Mouse (Mus musculus): Measurements from ENCODE around the gene Cic. TPM values are rescaled to one million over a fixed set of nuclear protein-coding genes. Genes with fewer than 3 reads are reported as not detected.

Gene Cic
- total and polyA plus RNA-seq, 2 experiments from 2014 or later: 28.2 to 155 TPM

GRCm38 (mm10) chr7:25341000-25341784, 73.7 kb downstream of the Cic start:
- H3K9ac ChIP-seq (replicated peaks; ENCODE audit: low read length): no peak overlapping the region

More at GRCm38 (mm10) chr7:25341000-25341784, 73.7 kb downstream of the Cic start:
- no peak for TF ChIP-seq CTCF (IDR thresholded peaks at IDR 0.05; ENCODE audit: low read depth)
- peak; percentile 47 for DNase-seq (ENCODE audit: low spot score)
- Histone ChIP-seq H3K36me3 (ENCODE audit: insufficient read depth, low read length) (peaks cover 37% of the 10 kb centered on the region), H3K27ac (no peak overlapping the region; the same call in 1 of the 2 replicates), H3K4me3 (ENCODE audit: low read length) (no peak overlapping the region), H3K4me1 (ENCODE audit: insufficient read depth, low read length) (no peaks in the 10 kb centered on the region), H3K27me3 (ENCODE audit: insufficient read depth, low read length) (no peaks in the 10 kb centered on the region), H3K9me3 (ENCODE audit: low read length) (no peaks in the 10 kb centered on the region), H3K4me2 (ENCODE audit: low read depth, low read length) (no peak overlapping the region)
- peak; percentile 71 for ATAC-seq
- 60% methylated on average over 20 of the region's 20 CpGs for WGBS

Small RNA genes within 50 kb of the gene (microRNA-seq; reads per million reads assigned to microRNA genes)
- gene Mir7048: 0 to 0.53 reads per million in 2 experiments

Other genes starting within 250 kb of the Cic start
- gene Grik5, start 195.4 kb upstream of the Cic start, total RNA-seq (2014; rRNA removed): 141 and 142 TPM in 2 replicates
- gene Grik5, start 195.4 kb upstream of the Cic start, polyA plus RNA-seq (2015; fragmentation: Nextera tagmentation; extraction: Ambion mirVana): 14.6 and 14.8 TPM in 2 replicates
- 38.4 and 40.4 TPM in 2 replicates for gene Zfp574, start 195.1 kb upstream of the Cic start, total RNA-seq (2014; rRNA removed)
- gene Zfp574, start 195.1 kb upstream of the Cic start, polyA plus RNA-seq (2015; fragmentation: Nextera tagmentation; extraction: Ambion mirVana): 23.7 and 26.3 TPM in 2 replicates
- gene Pou2f2, start 88.0 kb upstream of the Cic start, total RNA-seq (2014; rRNA removed): 3.9 and 4.7 TPM in 2 replicates
- 14.4 and 20.2 TPM in 2 replicates for gene Pou2f2, start 88.0 kb upstream of the Cic start, polyA plus RNA-seq (2015; fragmentation: Nextera tagmentation; extraction: Ambion mirVana)
- 22.5 and 31.7 TPM in 2 replicates for gene Dedd2, start 47.1 kb upstream of the Cic start, total RNA-seq (2014; rRNA removed)
- 19.8 and 20.2 TPM in 2 replicates for gene Dedd2, start 47.1 kb upstream of the Cic start, polyA plus RNA-seq (2015; fragmentation: Nextera tagmentation; extraction: Ambion mirVana)
- gene Zfp526, start 46.3 kb upstream of the Cic start, total RNA-seq (2014; rRNA removed): 9.6 and 10.1 TPM in 2 replicates
- gene Zfp526, start 46.3 kb upstream of the Cic start, polyA plus RNA-seq (2015; fragmentation: Nextera tagmentation; extraction: Ambion mirVana): 0.66 and 0.85 TPM in 2 replicates
- 151 and 160 TPM in 2 replicates for gene Gsk3a, start 29.9 kb upstream of the Cic start, total RNA-seq (2014; rRNA removed)
- 17.5 and 19.8 TPM in 2 replicates for gene Gsk3a, start 29.9 kb upstream of the Cic start, polyA plus RNA-seq (2015; fragmentation: Nextera tagmentation; extraction: Ambion mirVana)
- gene Erf, start 16.9 kb upstream of the Cic start, total RNA-seq (2014; rRNA removed): 19.0 and 20.8 TPM in 2 replicates
- 3.0 and 3.7 TPM in 2 replicates for gene Erf, start 16.9 kb upstream of the Cic start, polyA plus RNA-seq (2015; fragmentation: Nextera tagmentation; extraction: Ambion mirVana)
- gene Pafah1b3, start 30.3 kb downstream of the Cic start, total RNA-seq (2014; rRNA removed): 534 and 592 TPM in 2 replicates
- 469 and 484 TPM in 2 replicates for gene Pafah1b3, start 30.3 kb downstream of the Cic start, polyA plus RNA-seq (2015; fragmentation: Nextera tagmentation; extraction: Ambion mirVana)
- gene Prr19, start 33.7 kb downstream of the Cic start, total RNA-seq (2014; rRNA removed): 0.93 and 1.4 TPM in 2 replicates
- gene Prr19, start 33.7 kb downstream of the Cic start, polyA plus RNA-seq (2015; fragmentation: Nextera tagmentation; extraction: Ambion mirVana): 3.1 and 3.6 TPM in 2 replicates
- 56.6 and 88.3 TPM in 2 replicates for gene Tmem145, start 38.4 kb downstream of the Cic start, total RNA-seq (2014; rRNA removed)
- gene Tmem145, start 38.4 kb downstream of the Cic start, polyA plus RNA-seq (2015; fragmentation: Nextera tagmentation; extraction: Ambion mirVana): 104 and 106 TPM in 2 replicates
- gene Megf8, start 49.5 kb downstream of the Cic start, total RNA-seq (2014; rRNA removed): 104 and 105 TPM in 2 replicates
- gene Megf8, start 49.5 kb downstream of the Cic start, polyA plus RNA-seq (2015; fragmentation: Nextera tagmentation; extraction: Ambion mirVana): 14.8 and 15.4 TPM in 2 replicates
- not detected in 2 replicates for gene Cnfn, start 102.0 kb downstream of the Cic start, total RNA-seq (2014; rRNA removed)
- 0.30 and 0.89 TPM in 2 replicates for gene Cnfn, start 102.0 kb downstream of the Cic start, polyA plus RNA-seq (2015; fragmentation: Nextera tagmentation; extraction: Ambion mirVana)
- gene Lipe, start 131.0 kb downstream of the Cic start, total RNA-seq (2014; rRNA removed): 9.6 and 18.7 TPM in 2 replicates
- gene Lipe, start 131.0 kb downstream of the Cic start, polyA plus RNA-seq (2015; fragmentation: Nextera tagmentation; extraction: Ambion mirVana): 7.8 and 9.1 TPM in 2 replicates
- gene Cxcl17, start 145.2 kb downstream of the Cic start, total RNA-seq (2014; rRNA removed): not detected in 2 replicates
- gene Cxcl17, start 145.2 kb downstream of the Cic start, polyA plus RNA-seq (2015; fragmentation: Nextera tagmentation; extraction: Ambion mirVana): 0.66 and 0.82 TPM in 2 replicates
- gene Ceacam1, start 209.9 kb downstream of the Cic start, total RNA-seq (2014; rRNA removed): 0.32 and 1.2 TPM in 2 replicates
- gene Ceacam1, start 209.9 kb downstream of the Cic start, polyA plus RNA-seq (2015; fragmentation: Nextera tagmentation; extraction: Ambion mirVana): 0.93 and 1.2 TPM in 2 replicates